ENCODE assay signal across 11 mouse cellular contexts in genomic region chr7:78575556-78575955, GRCm38 (mm10).
A peak's percentile ranks its signal among the peaks of the same experiment; 100 is the strongest.
DNase-seq lines count a peak whose midpoint lies in the region; ATAC-seq and TF ChIP-seq lines count a peak whose summit lies in the region.
"Had no signal": no experiment of that assay in that cellular context is flagged by ENCODE, and none has a peak within 500 bp of the region (broad histone marks: within the 10 kb centered on the region; RNA-seq: fewer than 3 reads in every experiment).

No protein-coding gene starts in this region.

- WGBS in stomach, embryonic 14.5 days, result 21% methylated on average over 3 of the region's 3 CpGs
- 21% methylated on average over 3 of the region's 3 CpGs for WGBS in stomach, postnatal 0 days
- WGBS in forebrain, embryonic 12.5 days, result 44% methylated on average over 3 of the region's 3 CpGs
- 19% methylated on average over 3 of the region's 3 CpGs for WGBS in intestine, embryonic 16.5 days

- no peak for ATAC-seq in stomach, embryonic 14.5 days (ENCODE audit: insufficient number of reproducible peaks, insufficient read depth, low FRiP score, low read depth)
- no peak for ATAC-seq in stomach, postnatal 0 days (ENCODE audit: low FRiP score, low TSS enrichment)
- ATAC-seq in forebrain, embryonic 12.5 days (ENCODE audit: low FRiP score), result no peak
- ATAC-seq in intestine, embryonic 16.5 days, result no peak
- ATAC-seq: lung, postnatal 0 days had no signal

- H3K36me3 ChIP-seq in stomach, embryonic 14.5 days (ENCODE audit: control insufficient read depth, insufficient read depth, low read length), result no peaks in the 10 kb centered on the region
- H3K36me3 ChIP-seq in stomach, postnatal 0 days (ENCODE audit: control insufficient read depth, insufficient read depth, low read length), result no peaks in the 10 kb centered on the region
- H3K36me3 ChIP-seq in forebrain, embryonic 12.5 days (replicated peaks), result no peaks in the 10 kb centered on the region
- H3K36me3 ChIP-seq in intestine, embryonic 16.5 days (ENCODE audit: control insufficient read depth, insufficient read depth, low read length), result no peaks in the 10 kb centered on the region

- H3K4me1 ChIP-seq in stomach, embryonic 14.5 days (ENCODE audit: control insufficient read depth, insufficient read depth, low read length), result peaks cover 5% of the 10 kb centered on the region; the same call in 1 of the 2 replicates
- H3K4me1 ChIP-seq in stomach, postnatal 0 days (replicated peaks; ENCODE audit: control insufficient read depth, insufficient read depth), result 0 out of 2 replicates have a peak, but pooled peaks cover 3% of the 10 kb centered on the region
- peaks cover 23% of the 10 kb centered on the region for H3K4me1 ChIP-seq in forebrain, embryonic 12.5 days
- H3K4me1 ChIP-seq in intestine, embryonic 16.5 days (ENCODE audit: control insufficient read depth, insufficient read depth, low read length), result peaks cover 4% of the 10 kb centered on the region

- H3K4me3 ChIP-seq in stomach, embryonic 14.5 days (ENCODE audit: low read depth, low read length), result no peak overlapping the region; the same call in 1 of the 2 replicates
- H3K4me3 ChIP-seq in stomach, postnatal 0 days (ENCODE audit: low read depth, low read length), result no peak overlapping the region
- peak overlapping the region; percentile 51 for H3K4me3 ChIP-seq in forebrain, embryonic 12.5 days (replicated peaks)
- no peak overlapping the region; the same call in 1 of the 2 replicates for H3K4me3 ChIP-seq in intestine, embryonic 16.5 days (ENCODE audit: low read length)

- no peak overlapping the region for H3K27ac ChIP-seq in stomach, embryonic 14.5 days (ENCODE audit: low read length)
- H3K27ac ChIP-seq in stomach, postnatal 0 days (replicated peaks), result no peak overlapping the region
- no peak overlapping the region for H3K27ac ChIP-seq in forebrain, embryonic 12.5 days
- H3K27ac ChIP-seq in intestine, embryonic 16.5 days (ENCODE audit: low read length), result no peak overlapping the region
- H3K27ac ChIP-seq: kidney, postnatal 0 days had no signal

- H3K27me3 ChIP-seq in stomach, embryonic 14.5 days (ENCODE audit: control insufficient read depth, insufficient read depth, low read length), result peaks cover 37% of the 10 kb centered on the region
- peaks cover 12% of the 10 kb centered on the region; the same call in 1 of the 2 replicates for H3K27me3 ChIP-seq in stomach, postnatal 0 days (ENCODE audit: control insufficient read depth, insufficient read depth, low read length)
- H3K27me3 ChIP-seq in forebrain, embryonic 12.5 days, result peaks cover 45% of the 10 kb centered on the region
- H3K27me3 ChIP-seq in intestine, embryonic 16.5 days (replicated peaks; ENCODE audit: control insufficient read depth, insufficient read depth, low read length), result peaks cover 54% of the 10 kb centered on the region

- TF ChIP-seq CTCF in stomach, postnatal 0 days (IDR thresholded peaks at IDR 0.05; ENCODE audit: low read depth), result no peak

- no peak for TF ChIP-seq EP300 in stomach, postnatal 0 days (optimal IDR thresholded peaks at IDR 0.05)

- H3K4me2 ChIP-seq in stomach, embryonic 14.5 days (replicated peaks; ENCODE audit: low read depth, low read length), result peak overlapping the region; percentile 77
- H3K4me2 ChIP-seq in stomach, postnatal 0 days (replicated peaks; ENCODE audit: low read depth), result no peak overlapping the region
- peak overlapping the region; percentile 69 for H3K4me2 ChIP-seq in forebrain, embryonic 12.5 days
- H3K4me2 ChIP-seq in intestine, embryonic 16.5 days (ENCODE audit: low read depth, low read length), result peak overlapping the region; percentile 16; the same call in 1 of the 2 replicates

- no peak overlapping the region for H3K9ac ChIP-seq in stomach, embryonic 14.5 days (replicated peaks; ENCODE audit: low read depth, low read length)
- H3K9ac ChIP-seq in stomach, postnatal 0 days (ENCODE audit: low read length), result no peak overlapping the region
- H3K9ac ChIP-seq in forebrain, embryonic 12.5 days, result peak overlapping the region; percentile 75
- no peak overlapping the region for H3K9ac ChIP-seq in intestine, embryonic 16.5 days (ENCODE audit: low read depth, low read length)

- no peak for DNase-seq in stomach, postnatal 0 days (ENCODE audit: low spot score)
- DNase-seq in adrenal gland, adult 18-20 months (ENCODE audit: low spot score in 2 of 2), result no peak
- DNase-seq in MN1 (ENCODE audit: low spot score), result no peak
- DNase-seq in gastrocnemius, adult 18-20 months (ENCODE audit: low spot score), result no peak
- DNase-seq: adrenal gland, postnatal 10 days; heart, adult 18-20 months had no signal

- H3K9me3 ChIP-seq in stomach, embryonic 14.5 days (ENCODE audit: control insufficient read depth, low read depth, low read length), result no peaks in the 10 kb centered on the region
- no peaks in the 10 kb centered on the region for H3K9me3 ChIP-seq in stomach, postnatal 0 days (ENCODE audit: control insufficient read depth, low read length)
- H3K9me3 ChIP-seq in forebrain, embryonic 12.5 days, result no peaks in the 10 kb centered on the region
- H3K9me3 ChIP-seq in intestine, embryonic 16.5 days (ENCODE audit: control insufficient read depth, low read length), result no peaks in the 10 kb centered on the region
